Mouse (Mus musculus): ENCODE results near the gene Car7. TPM values are rescaled to one million over a fixed set of nuclear protein-coding genes. Genes with fewer than 3 reads are reported as not detected.
"Not testable (repeated sequence)": the region's sequence is repeated elsewhere in the genome, so short reads cannot be mapped to it uniquely, and the experiment has no call there.

The Car7 gene
- total RNA-seq, 2 experiments from 2014 or later: 3.8 to 4.6 TPM

GRCm38 (mm10) chr8:104565457-104565798 lies 30.9 kb downstream of the Car7 start:
- no peak for DNase-seq
- intact Hi-C loops (cut with DNase I): no loop called here

DNA sequence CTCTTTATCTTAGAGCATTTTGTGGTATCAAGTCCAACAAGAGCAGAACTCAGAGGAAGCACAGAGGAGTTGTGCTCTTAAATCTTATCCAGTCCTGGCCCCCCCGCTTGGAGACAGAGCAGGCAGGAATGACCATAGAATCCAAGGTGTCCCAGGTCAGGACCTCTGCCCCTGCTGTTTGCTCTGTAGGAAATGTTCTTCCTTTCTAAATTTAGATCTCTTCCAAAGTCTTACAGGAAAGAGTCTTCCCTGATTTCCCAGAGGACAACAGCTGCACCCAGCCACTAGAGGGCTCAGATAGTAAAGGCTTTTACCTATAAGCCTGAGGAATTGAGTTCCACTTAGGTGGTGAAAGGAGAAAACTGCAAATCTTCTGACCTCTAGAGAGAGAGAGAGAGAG lies 35.1 kb downstream of the Car7 start:
- intact Hi-C loops (cut with DNase I): no loop called here

GRCm38 (mm10) chr8:104570436-104571343 lies 36.2 kb downstream of the Car7 start:
- peak; percentile 87 for DNase-seq
- intact Hi-C loops (cut with DNase I): no loop called here

More for the DNA sequence above, 35.1 kb downstream of the Car7 start:
- DNase-seq: no peak

DNA sequence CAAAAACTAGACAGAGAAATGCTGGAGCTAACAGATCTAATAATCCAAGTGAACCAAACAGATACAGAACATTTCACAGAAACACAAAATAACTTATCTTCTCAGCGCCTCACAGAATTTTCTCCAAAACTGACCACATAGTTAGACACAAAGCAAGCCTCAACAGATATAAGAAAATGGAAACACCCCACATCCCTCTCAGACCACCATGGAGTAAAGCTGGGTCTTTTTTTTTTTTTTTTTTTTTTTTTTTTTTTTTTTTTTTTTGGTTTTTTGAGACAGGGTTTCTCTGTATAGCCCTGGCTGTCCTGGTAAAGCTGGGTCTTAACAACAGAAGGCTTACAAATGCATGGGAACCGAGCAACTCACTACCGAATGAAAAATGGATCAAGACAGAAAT lies 42.3 kb downstream of the Car7 start:
- intact Hi-C loops (cut with DNase I): no loop called here
- DNase-seq: no peak

DNA sequence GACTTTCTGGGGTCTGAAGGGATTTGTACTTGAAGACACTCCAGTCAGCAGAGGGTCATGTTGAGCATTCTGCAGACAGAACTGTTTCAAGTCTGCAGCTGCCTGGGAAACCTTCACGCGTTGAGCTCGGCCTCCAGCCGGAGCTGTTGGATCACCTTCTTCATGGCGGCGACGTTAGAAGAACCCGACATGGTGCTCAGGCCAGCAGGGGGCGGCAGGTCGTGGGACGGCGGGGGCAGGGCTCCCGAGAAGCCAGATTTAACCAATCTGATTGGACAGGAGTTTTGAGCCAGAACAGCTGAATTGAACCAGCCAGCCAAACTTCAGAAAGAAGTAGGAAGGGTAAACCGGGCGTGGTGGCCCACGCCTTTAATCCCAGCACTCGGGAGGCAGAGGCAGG lies 43.1 kb downstream of the Car7 start:
- DNase-seq; intact Hi-C loops (cut with DNase I): not testable (repeated sequence)

DNA sequence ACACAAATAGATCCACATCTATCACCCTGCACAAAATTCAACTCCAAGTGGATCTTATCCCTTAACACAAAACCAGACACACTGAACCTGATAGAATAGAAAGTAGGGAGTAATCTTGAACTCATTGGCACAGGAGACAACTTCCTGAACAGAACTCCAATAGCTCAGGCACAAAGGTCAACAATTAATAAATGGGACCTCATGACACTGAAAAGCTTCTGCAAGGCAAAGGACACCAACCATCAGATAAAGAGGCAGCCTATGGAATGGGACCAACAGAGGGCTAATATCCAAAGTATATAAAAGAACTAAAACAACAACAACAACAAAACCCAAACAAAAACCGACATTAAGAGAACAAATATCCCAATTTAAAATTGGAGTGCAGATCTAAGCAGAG lies 50.0 kb downstream of the Car7 start:
- intact Hi-C loops (cut with DNase I): no loop called here

DNA sequence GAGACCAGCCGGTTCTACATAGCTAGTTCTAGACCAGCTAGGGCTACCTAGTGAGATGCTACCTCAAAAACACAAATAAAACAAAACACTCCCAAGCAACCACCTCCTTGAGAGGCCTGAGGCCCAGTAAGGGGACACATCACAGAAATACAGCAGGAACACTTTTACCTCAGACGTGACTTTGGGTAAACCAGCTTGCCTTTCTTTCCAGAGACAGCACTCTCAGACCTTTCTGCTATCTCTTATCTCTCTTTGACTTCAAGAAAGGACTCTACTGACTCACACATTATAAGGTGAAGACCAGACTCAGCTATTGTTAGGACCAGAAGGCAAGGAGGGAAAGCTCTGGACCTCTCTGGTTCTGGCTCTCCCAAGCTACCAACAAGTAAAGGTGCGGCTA lies 55.8 kb downstream of the Car7 start:
- intact Hi-C loops (cut with DNase I): no loop called here
- DNase-seq: no peak

More for the DNA sequence above, 50.0 kb downstream of the Car7 start:
- DNase-seq: no peak

GRCm38 (mm10) chr8:104591133-104591834 lies 56.8 kb downstream of the Car7 start, which contains the start of gene Pdp2:
Pdp2 (plus strand) TSS chr8:104591451.
- DNase-seq: peak; percentile 94
- intact Hi-C loops (cut with DNase I): no loop called here

DNA sequence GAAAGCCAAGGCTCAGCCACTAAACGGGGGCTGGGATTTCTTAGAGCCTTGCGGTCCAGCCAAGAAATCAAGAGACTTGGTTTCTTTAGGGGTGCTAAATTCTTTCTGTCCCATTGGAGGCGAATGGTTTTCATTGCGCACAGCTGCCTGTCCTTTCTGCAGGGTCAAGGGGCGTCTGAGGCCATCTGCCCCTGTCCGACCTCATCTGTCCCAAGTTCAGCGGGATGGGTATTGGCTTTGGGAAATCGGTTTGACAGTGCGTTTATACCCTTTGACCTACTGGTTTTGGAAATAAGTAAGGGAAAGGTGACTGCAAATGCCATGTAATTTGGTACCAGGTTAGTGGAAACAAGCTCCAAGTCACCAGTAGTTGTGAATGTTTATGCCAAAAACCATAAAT lies 57.4 kb downstream of the Car7 start:
- intact Hi-C loops (cut with DNase I): no loop called here
- DNase-seq: no peak

DNA sequence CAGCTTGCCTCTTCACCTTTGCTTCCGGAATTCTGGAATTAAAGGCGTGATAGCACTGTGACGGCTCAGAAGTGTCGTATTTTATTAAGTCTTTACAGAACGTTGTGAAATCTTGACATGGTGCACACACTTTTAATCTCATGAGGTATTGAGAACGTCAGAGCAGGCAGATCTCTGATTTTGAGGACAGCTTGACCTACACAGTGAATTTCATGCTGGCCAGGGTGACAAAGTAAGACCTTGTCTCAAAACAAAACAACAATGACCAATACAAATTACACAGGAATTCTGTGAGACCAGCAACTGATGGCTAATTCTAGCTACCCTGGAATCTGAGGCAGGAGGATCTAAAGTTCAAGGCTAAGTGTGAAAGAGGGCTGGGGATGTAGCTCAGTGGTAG lies 58.1 kb downstream of the Car7 start:
- intact Hi-C loops (cut with DNase I): no loop called here

GRCm38 (mm10) chr8:104593536-104594325 lies 59.2 kb downstream of the Car7 start:
- no peak for DNase-seq
- intact Hi-C loops (cut with DNase I): no loop called here

More for the DNA sequence above, 58.1 kb downstream of the Car7 start:
- DNase-seq: no peak

GRCm38 (mm10) chr8:104594611-104595362 lies 60.3 kb downstream of the Car7 start:
- intact Hi-C loops (cut with DNase I): no loop called here
- no peak for DNase-seq

DNA sequence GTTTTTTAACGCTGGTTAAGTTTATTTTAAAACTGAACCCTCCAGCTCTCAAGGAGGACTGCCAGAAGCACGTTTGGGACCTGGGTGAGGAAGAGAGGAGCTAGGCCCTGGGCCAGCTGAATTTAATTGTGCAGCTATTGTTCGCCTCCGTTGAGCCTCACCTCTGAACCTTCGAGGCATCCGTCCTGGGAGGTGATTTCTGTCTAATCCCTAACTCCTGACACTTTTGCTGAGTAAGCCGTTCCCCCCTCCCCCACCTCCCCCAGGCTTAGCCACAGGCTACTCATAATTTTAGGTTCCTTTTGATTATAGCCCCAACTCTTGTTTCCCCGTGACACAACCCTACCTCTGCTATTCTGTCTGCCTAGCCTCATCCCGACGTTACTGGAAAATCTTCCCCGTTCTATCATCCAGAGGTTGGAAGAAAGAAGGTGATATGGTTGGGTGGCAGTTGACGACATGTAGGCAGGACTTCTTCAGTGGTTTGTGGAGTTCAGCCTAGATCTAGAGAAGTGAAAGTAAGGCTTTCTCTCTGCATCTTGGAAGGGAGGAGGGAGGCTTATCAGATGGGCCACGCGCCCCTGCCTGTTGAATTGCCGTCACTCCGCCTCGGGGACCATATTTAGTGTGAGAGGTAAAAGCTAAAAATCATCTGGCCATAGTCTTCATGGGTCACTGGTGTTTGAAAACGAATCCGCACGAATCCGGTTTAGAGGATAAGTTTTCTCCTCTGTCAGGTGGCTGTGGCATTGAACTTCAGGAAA lies 61.5 kb downstream of the Car7 start:
- no peak for DNase-seq
- intact Hi-C loops (cut with DNase I): no loop called here

- intact Hi-C loops (cut with DNase I): no loop called here
- no peak for DNase-seq
These were observed 63.2 kb downstream of the Car7 start for GRCm38 (mm10) chr8:104597656-104598055.

DNA sequence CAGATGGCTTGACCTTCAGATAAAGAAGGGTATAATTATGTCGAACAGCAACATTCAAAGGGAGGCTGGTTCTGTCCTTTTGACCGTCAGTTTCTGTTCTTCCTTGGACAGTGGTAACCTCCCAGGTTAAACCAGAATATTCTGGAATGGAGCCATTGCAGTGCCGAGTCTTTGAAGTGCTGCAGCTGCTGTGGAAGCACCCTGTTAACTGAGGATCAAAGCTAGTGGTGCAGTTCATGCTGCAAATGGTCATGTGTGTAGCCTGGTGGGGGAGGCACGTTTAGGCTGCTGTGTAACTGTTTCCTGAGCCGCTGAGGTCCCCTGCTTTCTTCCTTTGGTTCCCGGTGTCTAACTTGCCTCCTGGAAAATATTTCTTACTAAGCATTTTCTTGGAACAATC lies 64.0 kb downstream of the Car7 start:
- intact Hi-C loops (cut with DNase I): no loop called here
- no peak for DNase-seq

Other genes starting within 250 kb of the Car7 start
- not detected for gene Cmtm2a, start 241.5 kb upstream of the Car7 start, total RNA-seq (2021)
- gene Gm45711, start 224.6 kb upstream of the Car7 start, total RNA-seq (2021): not detected
- not detected for gene Cmtm1, start 224.5 kb upstream of the Car7 start, total RNA-seq (2021)
- gene Gm11020, start 213.1 kb upstream of the Car7 start, total RNA-seq (2021): not detected
- gene Cmtm2b, start 212.5 kb upstream of the Car7 start, total RNA-seq (2021): not detected
- 10 to 100 TPM; 22.7 to 25.5 TPM for gene Cmtm3, start 195.3 kb upstream of the Car7 start, total RNA-seq (2021)
- 10 to 100 TPM; 47.2 to 48.3 TPM for gene Cmtm4, start 138.9 kb upstream of the Car7 start, total RNA-seq (2021)
- 100 to 1,000 TPM; 168 to 169 TPM for gene Dync1li2, start 91.6 kb upstream of the Car7 start, total RNA-seq (2021)
- gene Terb1, start 24.8 kb upstream of the Car7 start, total RNA-seq (2021): under 1 TPM; 0.74 to 0.94 TPM
- gene Nae1, start 52 bp upstream of the Car7 start, total RNA-seq (2021): 10 to 100 TPM; 57.5 to 62.9 TPM
- 10 to 100 TPM; 13.0 to 13.6 TPM for gene Pdp2, start 56.8 kb downstream of the Car7 start, total RNA-seq (2021)
- gene Cdh16, start 89.7 kb downstream of the Car7 start, total RNA-seq (2021): not detected
- 1 to 10 TPM; 3.2 to 3.3 TPM for gene Rrad, start 96.6 kb downstream of the Car7 start, total RNA-seq (2021)
- gene Ciao2b, start 107.3 kb downstream of the Car7 start, total RNA-seq (2021): 10 to 100 TPM; 34.7 to 39.2 TPM
- gene Ces2a, start 199.3 kb downstream of the Car7 start, total RNA-seq (2021): not detected